Mouse (Mus musculus): ENCODE data around the gene Snai1. TPM values are rescaled to one million over a fixed set of nuclear protein-coding genes. Genes with fewer than 3 reads are reported as not detected.

Snai1 gene
- polyA plus RNA-seq (2015; fragmentation: Illumina TruSeq; extraction: RNeasy Lipid Tissue Mini Kit (QIAGEN cat#74804); ENCODE audit: insufficient read depth, low replicate concordance), result 0.90 TPM

DNA sequence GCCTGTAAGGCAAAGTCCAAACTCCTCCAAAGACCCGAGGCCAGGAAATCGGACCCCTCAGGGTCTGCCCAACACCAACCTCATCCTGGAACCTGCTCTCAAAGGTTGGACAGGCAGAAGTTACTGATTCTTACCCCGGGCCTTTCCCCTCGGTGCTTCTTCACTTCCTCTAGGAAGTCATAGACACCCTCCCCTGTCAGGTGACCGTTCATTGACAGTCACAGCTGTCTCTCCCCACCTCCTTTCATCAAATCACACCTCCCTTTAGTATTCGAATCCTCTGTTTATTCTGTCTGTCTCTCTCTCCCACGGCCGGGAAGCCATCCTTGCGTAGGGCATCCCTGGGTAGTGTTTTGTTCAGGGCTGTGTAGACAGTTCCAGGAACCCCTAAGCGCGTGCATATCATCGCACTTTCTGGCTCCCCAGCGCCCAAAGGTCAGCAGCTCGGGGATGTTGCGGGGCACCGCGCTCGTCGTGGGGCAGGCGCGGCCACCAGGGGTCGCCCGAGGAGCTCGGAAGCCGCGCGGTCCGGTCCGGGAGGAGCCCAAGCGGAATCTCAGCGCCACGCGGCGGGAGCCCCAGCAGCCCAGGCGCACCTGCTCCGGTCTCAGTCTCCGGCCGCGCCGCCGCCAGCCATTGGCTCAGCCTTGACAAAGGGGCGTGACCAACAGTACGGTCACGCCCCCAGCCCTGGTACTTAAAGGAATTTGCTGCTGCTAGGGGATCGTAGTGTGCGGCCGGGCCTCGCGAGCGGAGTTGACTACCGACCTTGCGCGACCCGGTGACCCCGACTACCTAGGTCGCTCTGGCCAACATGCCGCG, at the start of gene Snai1:
Gene Snai1, plus strand, starts transcription at position 720 of the 822 bp plus-strand sequence.

DNA sequence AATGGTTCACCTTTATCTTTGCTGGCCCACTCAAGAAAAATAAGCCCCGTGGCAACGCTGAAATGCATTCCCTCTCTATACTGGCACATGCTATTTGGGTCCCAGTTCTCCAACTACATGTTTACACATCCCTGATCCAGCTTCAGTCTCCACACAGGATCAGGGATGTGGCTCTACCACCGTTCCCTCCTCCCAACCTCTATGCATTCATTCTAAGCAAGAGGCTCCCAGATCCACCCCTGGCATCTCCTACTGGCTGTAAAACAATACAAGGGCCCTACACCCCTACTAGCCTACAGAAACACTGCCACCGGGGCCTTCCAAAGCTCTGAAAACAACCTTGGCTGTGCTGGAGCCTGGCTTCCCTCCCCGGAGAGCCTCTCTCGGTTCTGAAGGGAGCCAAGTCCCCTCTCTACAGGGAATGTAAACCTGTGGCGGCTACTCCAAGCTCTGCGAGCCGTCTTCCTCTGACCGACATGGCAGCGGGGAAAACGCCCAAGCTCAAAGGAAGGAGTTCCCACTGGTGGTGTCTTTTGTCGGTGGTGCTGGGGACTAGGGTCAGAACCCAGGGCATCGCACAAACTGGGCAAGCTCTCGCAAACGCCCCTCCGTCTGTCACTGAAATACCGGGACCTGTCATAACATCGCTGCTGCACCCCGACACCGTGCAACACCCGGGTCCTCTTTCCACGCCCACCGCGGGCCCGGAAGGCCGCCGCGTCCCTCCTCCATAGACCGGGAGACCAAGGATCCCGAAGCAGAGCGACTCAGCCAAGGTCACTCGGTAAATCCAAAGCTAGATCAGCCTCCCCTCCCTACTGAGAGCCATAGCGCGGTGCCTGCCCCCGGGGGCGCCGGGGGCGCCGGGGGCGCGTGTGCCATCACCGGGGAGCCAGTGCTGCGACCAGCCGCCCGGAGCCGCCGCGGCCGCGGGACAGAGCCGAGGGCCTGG, 46.0 kb upstream of the Snai1 start, which contains the start of gene Rnf114:
Gene Rnf114, plus strand, starts transcription at position 889 of the 952 bp plus-strand sequence.

DNA sequence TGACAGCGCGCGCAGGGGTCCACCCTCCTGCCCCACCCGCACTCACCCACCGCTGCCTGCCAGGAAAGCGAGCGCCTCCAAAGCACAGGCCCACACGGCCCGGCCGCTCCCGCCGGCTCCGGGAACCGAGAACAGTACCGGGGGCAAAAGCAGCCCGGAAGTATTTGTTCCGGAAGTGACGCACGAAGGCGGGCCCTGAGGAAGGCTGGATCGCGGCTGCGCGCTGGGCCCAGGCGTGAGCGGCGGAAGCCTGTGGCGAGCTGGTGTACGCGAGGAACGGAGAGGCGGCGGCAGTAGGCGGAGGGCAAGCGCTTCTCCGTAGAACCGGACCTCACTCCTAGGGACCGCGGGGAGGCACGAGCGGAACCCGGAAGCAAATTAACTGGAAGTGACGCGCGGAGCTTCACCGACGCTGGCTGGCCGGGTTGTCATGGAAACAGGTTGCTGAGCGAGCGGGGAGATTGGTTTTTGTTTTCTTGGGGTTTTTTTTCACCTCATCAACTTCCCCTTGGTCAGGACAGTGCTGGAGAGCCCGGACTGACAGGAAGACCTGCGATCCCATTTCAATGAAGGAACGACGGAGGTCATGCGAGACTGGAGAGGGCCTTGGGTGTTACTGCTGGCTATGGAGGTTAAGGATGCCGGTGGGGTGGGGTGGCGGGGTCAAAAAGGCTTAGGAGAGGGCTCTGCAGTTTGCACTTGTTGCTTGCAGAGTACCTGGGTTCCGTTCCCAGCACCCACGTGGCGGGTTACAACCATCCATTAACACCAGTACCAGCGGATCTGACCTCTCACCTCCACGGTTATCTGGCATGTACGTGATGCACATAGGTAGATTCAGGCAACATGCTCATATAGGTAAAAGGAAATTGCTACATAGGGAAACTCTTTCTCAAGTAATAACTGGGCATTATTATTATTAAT, 45.0 kb upstream of the Snai1 start, which contains the start of gene Spata2:
Gene Spata2, minus strand, starts transcription at position 175 of the 924 bp plus-strand sequence.

Other genes starting within 250 kb of the Snai1 start
- 24.2 TPM for gene B4galt5, start 189.0 kb upstream of the Snai1 start, polyA plus RNA-seq (2015; fragmentation: Illumina TruSeq; extraction: RNeasy Lipid Tissue Mini Kit (QIAGEN cat#74804); ENCODE audit: insufficient read depth, low replicate concordance)
- gene Slc9a8, start 116.5 kb upstream of the Snai1 start, polyA plus RNA-seq (2015; fragmentation: Illumina TruSeq; extraction: RNeasy Lipid Tissue Mini Kit (QIAGEN cat#74804); ENCODE audit: insufficient read depth, low replicate concordance), result 50.8 TPM
- gene Rnf114, start 45.5 kb upstream of the Snai1 start, polyA plus RNA-seq (2015; fragmentation: Illumina TruSeq; extraction: RNeasy Lipid Tissue Mini Kit (QIAGEN cat#74804); ENCODE audit: insufficient read depth, low replicate concordance), result 124 TPM
- gene Spata2, start 45.3 kb upstream of the Snai1 start, polyA plus RNA-seq (2015; fragmentation: Illumina TruSeq; extraction: RNeasy Lipid Tissue Mini Kit (QIAGEN cat#74804); ENCODE audit: insufficient read depth, low replicate concordance), result 11.6 TPM
- gene Ube2v1, start 93.9 kb downstream of the Snai1 start, polyA plus RNA-seq (2015; fragmentation: Illumina TruSeq; extraction: RNeasy Lipid Tissue Mini Kit (QIAGEN cat#74804); ENCODE audit: insufficient read depth, low replicate concordance), result 132 TPM
- gene Gm20431, start 123.3 kb downstream of the Snai1 start, polyA plus RNA-seq (2015; fragmentation: Illumina TruSeq; extraction: RNeasy Lipid Tissue Mini Kit (QIAGEN cat#74804); ENCODE audit: insufficient read depth, low replicate concordance), result 0.18 TPM
- 4.4 TPM for gene Cebpb, start 150.7 kb downstream of the Snai1 start, polyA plus RNA-seq (2015; fragmentation: Illumina TruSeq; extraction: RNeasy Lipid Tissue Mini Kit (QIAGEN cat#74804); ENCODE audit: insufficient read depth, low replicate concordance)
- gene Tmem189, start 151.6 kb downstream of the Snai1 start, polyA plus RNA-seq (2015; fragmentation: Illumina TruSeq; extraction: RNeasy Lipid Tissue Mini Kit (QIAGEN cat#74804); ENCODE audit: insufficient read depth, low replicate concordance), result 26.6 TPM

All from spleen, adult 10 weeks (tissue).